Mouse (Mus musculus): ENCODE measurements around the gene Galnt13. TPM values are rescaled to one million over a fixed set of nuclear protein-coding genes. Genes with fewer than 3 reads are reported as not detected.
A peak's percentile ranks its signal among the peaks of the same experiment; 100 is the strongest.

Gene Galnt13
- polyA plus RNA-seq (2012; rRNA removed): 27.5 and 36.3 TPM in 2 replicates

DNA sequence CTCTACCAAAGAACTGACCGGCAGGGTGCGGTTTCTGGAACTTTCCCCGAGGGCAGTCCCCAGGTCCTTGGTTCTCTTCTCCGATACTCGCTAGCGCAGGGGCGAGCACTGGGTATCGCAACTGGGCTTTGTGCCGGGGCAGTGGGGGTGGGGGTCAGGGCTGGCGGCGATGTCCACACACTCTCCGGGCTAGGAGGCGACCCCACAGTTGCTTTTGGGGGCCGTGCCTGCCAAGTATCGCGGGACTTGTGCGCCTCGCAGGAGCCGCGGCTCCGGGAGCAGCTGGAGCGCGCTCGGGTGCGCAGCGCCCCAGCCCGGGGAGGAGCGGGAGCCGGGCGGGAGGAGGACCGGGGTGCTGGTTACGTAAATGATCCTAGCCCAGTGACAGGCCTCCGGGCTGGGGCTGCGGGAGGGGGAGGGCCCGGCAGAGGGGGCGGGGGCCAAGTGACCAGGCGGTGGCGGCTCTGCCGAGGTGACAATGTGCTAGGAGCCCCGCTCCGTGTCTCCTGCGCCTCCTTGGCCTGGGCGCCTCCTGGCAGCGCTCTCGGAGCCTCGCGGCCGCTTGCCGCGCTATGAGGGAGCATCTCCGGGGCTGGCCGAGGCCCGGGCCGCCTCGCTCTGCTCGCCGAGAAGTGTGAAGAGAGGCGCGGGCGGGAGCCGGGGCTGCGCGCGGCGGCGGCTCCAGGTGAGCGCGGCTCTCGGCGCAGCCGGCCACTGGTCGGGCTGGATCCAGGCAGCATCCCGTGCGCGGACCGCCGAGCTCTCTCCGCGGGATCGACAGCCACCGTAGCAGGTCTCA lies at the start of gene Galnt13:
TSS of gene Galnt13 (plus strand) at position 381 of the 799 bp plus-strand sequence.
- WGBS: under 1% methylated on average over 81 of the region's 81 CpGs

DNA sequence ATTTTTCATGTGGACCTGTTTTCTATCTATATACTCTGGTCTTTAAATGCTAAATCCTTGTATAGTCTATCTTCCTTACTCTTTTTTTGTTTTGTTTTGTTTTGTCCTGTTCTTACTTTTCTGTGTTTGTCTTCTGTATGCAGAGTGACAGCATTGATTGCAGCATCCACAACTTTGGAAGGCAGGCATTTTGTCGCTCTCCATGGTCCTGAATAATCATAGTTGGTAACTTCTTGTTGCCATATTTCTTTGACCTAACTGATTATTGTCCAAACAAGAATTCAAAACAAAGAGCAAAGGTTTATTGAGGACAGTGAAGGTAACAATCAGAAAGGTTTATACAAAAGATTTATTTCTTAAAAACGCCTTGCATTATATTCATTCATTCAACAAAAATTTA lies 5.1 kb upstream of the Galnt13 start:
- DNase-seq: no peak
- TF ChIP-seq CTCF (IDR thresholded peaks at IDR 0.05; ENCODE audit: borderline replicate concordance, insufficient read depth, low read depth, low read length): no peak
- TF ChIP-seq POLR2A (IDR thresholded peaks at IDR 0.05; ENCODE audit: borderline replicate concordance, insufficient read depth, low read length): no peak
- no peak overlapping the region for H3K27ac ChIP-seq (ENCODE audit: insufficient read depth, low read length)
- no peak overlapping the region for H3K4me3 ChIP-seq (replicated peaks; ENCODE audit: insufficient read depth, low read depth, low read length)
- H3K27me3 ChIP-seq (ENCODE audit: control insufficient read depth, insufficient read depth, low read length): no peaks in the 10 kb centered on the region
- no peaks in the 10 kb centered on the region; the same call in 1 of the 2 replicates for H3K4me1 ChIP-seq (ENCODE audit: control insufficient read depth, insufficient read depth, low read length)
- WGBS: 71% methylated on average over 2 of the region's 2 CpGs

More for the DNA sequence above, at the start of gene Galnt13:
- Histone ChIP-seq H3K27ac (ENCODE audit: insufficient read depth, low read length) (peak within 1 kb of the TSS; percentile 95), H3K4me3 (replicated peaks; ENCODE audit: insufficient read depth, low read depth, low read length) (peak within 1 kb of the TSS; percentile 95), H3K27me3 (ENCODE audit: control insufficient read depth, insufficient read depth, low read length) (no peaks in the 10 kb centered on the region), H3K4me1 (ENCODE audit: control insufficient read depth, insufficient read depth, low read length) (peaks cover 3% of the 10 kb centered on the region; the same call in 1 of the 2 replicates)
- TF ChIP-seq CTCF (IDR thresholded peaks at IDR 0.05; ENCODE audit: borderline replicate concordance, insufficient read depth, low read depth, low read length): no peak; the same call in 1 of the 2 replicates
- peak; percentile 77 for TF ChIP-seq POLR2A (IDR thresholded peaks at IDR 0.05; ENCODE audit: borderline replicate concordance, insufficient read depth, low read length)
- peak; percentile 94 to 95 for DNase-seq

DNA sequence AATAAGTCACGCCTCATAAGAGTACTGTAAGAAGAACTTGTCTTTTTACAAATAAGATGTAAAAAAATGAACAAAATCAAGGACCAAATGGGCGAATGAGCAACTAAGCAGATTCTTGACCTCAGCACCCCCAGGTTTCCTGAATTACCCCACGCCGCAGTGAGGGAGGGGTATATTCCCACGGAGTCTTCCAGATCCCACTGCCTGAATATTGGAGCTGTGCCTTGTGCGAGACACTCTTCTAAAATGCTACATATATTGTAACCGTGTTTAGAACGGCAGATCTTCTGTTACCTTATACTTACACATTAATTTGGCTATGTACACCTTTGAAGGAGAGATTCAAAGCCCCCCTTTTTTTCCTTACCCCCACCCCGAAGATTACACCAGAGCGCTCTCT lies 737 bp upstream of the Galnt13 start:
- no peak for TF ChIP-seq CTCF (IDR thresholded peaks at IDR 0.05; ENCODE audit: borderline replicate concordance, insufficient read depth, low read depth, low read length)
- TF ChIP-seq POLR2A (IDR thresholded peaks at IDR 0.05; ENCODE audit: borderline replicate concordance, insufficient read depth, low read length): no peak
- Histone ChIP-seq H3K4me3 (replicated peaks; ENCODE audit: insufficient read depth, low read depth, low read length) (peak overlapping the region; percentile 95), H3K4me1 (ENCODE audit: control insufficient read depth, insufficient read depth, low read length) (no peaks in the 10 kb centered on the region; the same call in 1 of the 2 replicates), H3K27ac (ENCODE audit: insufficient read depth, low read length) (no peak overlapping the region), H3K27me3 (ENCODE audit: control insufficient read depth, insufficient read depth, low read length) (no peaks in the 10 kb centered on the region)
- WGBS: 19% methylated on average over 10 of the region's 10 CpGs
- peak; percentile 46 to 53 for DNase-seq

DNA sequence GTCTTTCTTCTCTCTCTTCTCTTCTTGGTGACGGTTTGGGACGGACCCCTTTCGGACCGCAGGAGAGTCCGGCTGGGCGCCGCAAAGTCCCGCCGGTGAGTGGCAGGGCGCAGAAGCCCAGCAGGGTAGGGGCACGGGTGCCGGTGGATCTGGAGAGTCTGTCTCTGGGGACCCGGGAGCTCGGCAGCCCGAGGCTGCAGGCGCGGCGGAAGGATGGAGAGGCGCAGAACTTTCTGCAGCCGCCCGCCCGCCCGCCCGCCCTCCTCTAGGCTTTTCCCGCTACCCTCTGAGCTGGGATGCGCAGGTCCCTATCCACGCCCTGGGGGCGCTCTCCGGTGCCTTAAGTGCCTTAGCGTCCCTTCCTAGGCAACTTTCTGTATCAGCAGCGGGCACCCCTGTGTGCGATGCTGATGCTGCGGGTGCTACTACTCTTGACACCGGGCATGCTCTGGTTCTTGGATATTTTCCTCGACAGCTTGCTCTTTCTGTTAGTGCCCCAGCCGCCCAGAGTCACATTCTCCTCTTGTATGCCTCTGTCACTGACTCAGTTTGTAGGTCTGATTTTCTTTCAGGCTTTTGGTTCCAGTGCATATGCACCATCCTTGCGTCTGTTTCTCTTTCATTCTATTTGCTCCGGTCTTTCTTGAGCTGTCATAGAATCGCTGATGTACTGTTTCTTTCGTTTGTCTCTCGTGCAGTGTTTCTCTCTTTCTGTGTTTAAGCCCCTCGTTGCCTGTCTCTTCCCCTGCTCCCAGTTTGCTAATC lies 801 bp downstream of the Galnt13 start:
- peak overlapping the region; percentile 95 for H3K27ac ChIP-seq (ENCODE audit: insufficient read depth, low read length)
- peak; percentile 57 for TF ChIP-seq CTCF (IDR thresholded peaks at IDR 0.05; ENCODE audit: borderline replicate concordance, insufficient read depth, low read depth, low read length)
- TF ChIP-seq POLR2A (IDR thresholded peaks at IDR 0.05; ENCODE audit: borderline replicate concordance, insufficient read depth, low read length): no peak
- peak overlapping the region; percentile 94 for H3K4me3 ChIP-seq (replicated peaks; ENCODE audit: insufficient read depth, low read depth, low read length)
- peak; percentile 82 to 85 for DNase-seq
- 1% methylated on average over 42 of the region's 42 CpGs for WGBS
- no peaks in the 10 kb centered on the region for H3K27me3 ChIP-seq (ENCODE audit: control insufficient read depth, insufficient read depth, low read length)
- peaks cover 7% of the 10 kb centered on the region for H3K4me1 ChIP-seq (ENCODE audit: control insufficient read depth, insufficient read depth, low read length)

- Histone ChIP-seq H3K27ac (ENCODE audit: insufficient read depth, low read length) (peak overlapping the region; percentile 95), H3K4me1 (ENCODE audit: control insufficient read depth, insufficient read depth, low read length) (peaks cover 8% of the 10 kb centered on the region), H3K27me3 (ENCODE audit: control insufficient read depth, insufficient read depth, low read length) (no peaks in the 10 kb centered on the region), H3K4me3 (replicated peaks; ENCODE audit: insufficient read depth, low read depth, low read length) (peak overlapping the region; percentile 94)
- peak; percentile 77 to 80 for DNase-seq
- under 1% methylated on average over 9 of the region's 9 CpGs for WGBS
- TF ChIP-seq POLR2A (IDR thresholded peaks at IDR 0.05; ENCODE audit: borderline replicate concordance, insufficient read depth, low read length): 0 out of 2 replicates have a peak, but pooled peaks have one; percentile 4
- TF ChIP-seq CTCF (IDR thresholded peaks at IDR 0.05; ENCODE audit: borderline replicate concordance, insufficient read depth, low read depth, low read length): no peak; the same call in 1 of the 2 replicates
Measured at GRCm38 (mm10) chr2:54437501-54437830, 1.3 kb downstream of the Galnt13 start.

DNA sequence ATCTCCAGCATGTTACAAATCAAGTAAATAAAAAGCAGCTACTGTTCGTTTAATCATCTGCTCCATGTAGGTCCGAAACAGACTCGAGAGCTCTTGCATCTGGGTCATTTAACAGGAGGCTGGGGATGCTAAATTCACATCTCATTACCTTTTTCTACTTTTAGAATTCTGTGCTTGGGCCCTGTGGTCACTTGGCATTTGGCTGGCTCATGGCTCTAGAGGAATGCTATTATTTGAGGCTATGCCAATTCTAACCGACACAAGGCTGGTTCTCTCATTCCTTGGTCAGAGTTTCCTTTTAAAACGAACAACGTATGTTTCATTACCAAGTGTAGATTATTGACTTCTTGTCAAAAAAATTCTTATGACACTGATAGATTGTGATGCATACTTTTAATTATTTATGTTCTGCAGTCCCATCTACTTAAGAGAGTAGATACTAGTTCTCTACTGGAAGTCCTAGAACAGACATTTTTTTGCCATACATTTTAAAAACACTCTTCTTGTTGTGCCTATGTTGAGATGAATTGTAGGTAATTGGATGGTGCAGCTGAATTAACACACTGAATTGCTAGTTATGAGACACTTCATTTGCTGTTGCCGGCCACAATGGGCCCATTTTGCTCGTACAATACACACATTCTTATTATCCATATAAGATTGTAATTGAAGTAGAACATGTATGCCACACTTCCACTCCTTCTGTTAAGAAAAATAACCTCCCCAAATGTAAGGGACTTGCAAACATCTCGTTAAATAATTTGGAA lies 6.8 kb downstream of the Galnt13 start:
- H3K27me3 ChIP-seq (ENCODE audit: control insufficient read depth, insufficient read depth, low read length): no peaks in the 10 kb centered on the region
- WGBS: 23% methylated on average over 9 of the region's 9 CpGs

GRCm38 (mm10) chr2:54483426-54483825 lies 47.3 kb downstream of the Galnt13 start:
- Histone ChIP-seq H3K4me3 (replicated peaks; ENCODE audit: insufficient read depth, low read depth, low read length) (no peak overlapping the region), H3K27ac (ENCODE audit: insufficient read depth, low read length) (no peak overlapping the region)
- WGBS: 79% methylated on average over 5 of the region's 5 CpGs

More for the DNA sequence above, 6.8 kb downstream of the Galnt13 start:
- DNase-seq: peak; percentile 70 to 93
- Histone ChIP-seq H3K27ac (ENCODE audit: insufficient read depth, low read length) (no peak overlapping the region; the same call in 1 of the 2 replicates), H3K4me1 (ENCODE audit: control insufficient read depth, insufficient read depth, low read length) (peaks cover 11% of the 10 kb centered on the region), H3K4me3 (replicated peaks; ENCODE audit: insufficient read depth, low read depth, low read length) (no peak overlapping the region)
- TF ChIP-seq CTCF (IDR thresholded peaks at IDR 0.05; ENCODE audit: borderline replicate concordance, insufficient read depth, low read depth, low read length) (no peak), POLR2A (IDR thresholded peaks at IDR 0.05; ENCODE audit: borderline replicate concordance, insufficient read depth, low read length) (peak; percentile 17; the same call in 1 of the 2 replicates)

More at GRCm38 (mm10) chr2:54483426-54483825, 47.3 kb downstream of the Galnt13 start:
- Histone ChIP-seq H3K4me1 (ENCODE audit: control insufficient read depth, insufficient read depth, low read length) (no peaks in the 10 kb centered on the region), H3K27me3 (ENCODE audit: control insufficient read depth, insufficient read depth, low read length) (no peaks in the 10 kb centered on the region)
- TF ChIP-seq POLR2A (IDR thresholded peaks at IDR 0.05; ENCODE audit: borderline replicate concordance, insufficient read depth, low read length) (no peak), CTCF (IDR thresholded peaks at IDR 0.05; ENCODE audit: borderline replicate concordance, insufficient read depth, low read depth, low read length) (no peak)
- DNase-seq: no peak
